Mouse (Mus musculus): Measurements from ENCODE around the gene Fscn2.

Fscn2 gene

GRCm38 (mm10) chr11:120361295-120361694 lies at the start of gene Fscn2:
Gene Fscn2, plus strand, starts transcription at chr11:120361534.
- DNase-seq (ENCODE audit: low spot score): no peak

- DNase-seq (ENCODE audit: low spot score): no peak
Measured at GRCm38 (mm10) chr11:120311561-120311960, 49.8 kb upstream of the Fscn2 start.

DNA sequence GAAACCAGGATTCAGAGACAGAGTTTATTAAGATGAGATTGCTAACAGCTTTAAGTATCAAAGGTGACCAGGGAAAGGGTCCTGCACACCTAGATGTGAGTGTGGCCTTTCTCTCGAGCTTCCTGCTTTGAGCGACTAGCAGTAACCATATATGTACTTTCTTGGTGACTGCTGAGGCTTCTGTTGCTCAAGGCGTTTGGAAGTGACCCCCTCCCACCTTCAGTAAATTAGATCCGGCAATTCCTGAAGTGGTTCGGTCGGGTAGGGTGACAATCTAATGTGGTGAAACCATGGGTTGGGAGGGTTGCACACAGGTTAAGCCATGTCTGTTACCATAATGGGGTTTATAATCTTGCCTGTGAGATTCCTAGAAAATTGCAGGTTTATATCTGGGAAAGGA lies 49.3 kb upstream of the Fscn2 start:
- DNase-seq (ENCODE audit: low spot score): no peak

DNA sequence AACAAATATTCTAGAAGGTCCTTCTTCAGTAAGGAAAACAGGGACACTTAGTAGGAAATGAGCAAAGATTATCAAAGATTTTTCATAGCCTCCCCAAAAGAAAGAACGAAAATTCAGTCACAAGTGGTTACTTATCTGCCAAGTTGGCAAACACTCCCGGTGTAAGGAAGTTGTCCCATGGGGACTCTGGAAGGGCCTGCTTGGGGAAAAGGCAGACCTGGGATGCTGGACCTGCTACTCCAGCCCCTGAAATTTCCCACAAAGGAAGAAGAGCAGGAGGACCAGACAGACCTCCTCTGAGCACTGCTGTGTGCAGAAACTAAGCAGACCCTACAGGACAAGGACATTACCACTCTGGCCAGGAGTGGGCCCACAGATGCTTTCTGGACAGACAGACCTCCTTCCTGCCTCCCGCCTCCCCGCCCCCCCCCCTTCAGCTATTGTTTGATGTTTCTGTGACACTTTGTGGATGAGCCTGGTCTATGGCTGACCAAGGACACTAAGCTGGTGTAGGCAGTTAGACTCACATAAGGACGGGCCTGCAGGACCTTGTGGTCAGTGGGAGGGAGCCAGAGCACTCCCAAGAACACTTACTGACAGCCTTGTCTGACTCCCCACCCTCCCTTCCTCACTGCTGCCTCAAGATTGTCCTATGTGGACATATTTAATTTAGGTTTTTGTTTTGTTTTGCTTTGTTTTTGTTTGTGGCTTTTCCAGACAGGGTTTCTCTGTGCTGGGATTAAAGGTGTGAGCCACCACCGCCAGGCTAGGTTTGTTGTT lies 47.2 kb upstream of the Fscn2 start:
- no peak for DNase-seq (ENCODE audit: low spot score)

GRCm38 (mm10) chr11:120314721-120315415 lies 46.5 kb upstream of the Fscn2 start:
- no peak for DNase-seq (ENCODE audit: low spot score)

GRCm38 (mm10) chr11:120315416-120315761 lies 45.9 kb upstream of the Fscn2 start:
- no peak for DNase-seq (ENCODE audit: low spot score)

GRCm38 (mm10) chr11:120315832-120316689 lies 45.3 kb upstream of the Fscn2 start:
- DNase-seq (ENCODE audit: low spot score): peak; percentile 74

DNA sequence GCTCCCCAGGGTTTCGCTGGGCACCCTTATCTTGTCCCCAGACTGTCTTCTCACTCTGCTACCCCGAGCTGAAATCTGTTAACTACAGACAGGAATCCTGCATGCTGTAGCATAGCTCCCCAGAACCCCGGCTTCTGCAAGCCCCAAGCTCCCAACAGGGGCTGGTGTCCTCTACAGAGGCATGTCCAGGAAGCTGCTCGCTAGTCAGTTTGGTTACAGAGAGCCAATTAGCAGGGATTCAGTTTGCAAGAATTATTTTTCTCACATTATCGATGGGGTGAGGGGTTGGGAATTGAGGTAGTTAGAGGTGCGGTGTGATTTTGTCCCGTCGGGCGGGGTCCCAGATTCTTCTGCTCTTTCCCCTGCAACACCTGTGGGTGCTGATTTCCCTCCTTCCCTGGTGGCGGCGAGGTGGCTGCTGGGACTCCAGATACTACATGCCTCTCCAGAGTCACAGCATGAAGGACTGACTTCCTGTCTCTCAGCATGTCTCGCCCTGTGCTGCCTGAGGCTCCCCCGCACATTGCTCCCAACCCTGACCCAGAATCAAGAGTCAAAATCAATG lies 44.6 kb upstream of the Fscn2 start:
- no peak for DNase-seq (ENCODE audit: low spot score)

- DNase-seq (ENCODE audit: low spot score): no peak
Measured at GRCm38 (mm10) chr11:120317456-120317855, 43.9 kb upstream of the Fscn2 start.

- DNase-seq (ENCODE audit: low spot score): no peak
Measured at GRCm38 (mm10) chr11:120319310-120319709, 42.0 kb upstream of the Fscn2 start.

- no peak for DNase-seq (ENCODE audit: low spot score)
Measured at GRCm38 (mm10) chr11:120320156-120320555, 41.2 kb upstream of the Fscn2 start.

DNA sequence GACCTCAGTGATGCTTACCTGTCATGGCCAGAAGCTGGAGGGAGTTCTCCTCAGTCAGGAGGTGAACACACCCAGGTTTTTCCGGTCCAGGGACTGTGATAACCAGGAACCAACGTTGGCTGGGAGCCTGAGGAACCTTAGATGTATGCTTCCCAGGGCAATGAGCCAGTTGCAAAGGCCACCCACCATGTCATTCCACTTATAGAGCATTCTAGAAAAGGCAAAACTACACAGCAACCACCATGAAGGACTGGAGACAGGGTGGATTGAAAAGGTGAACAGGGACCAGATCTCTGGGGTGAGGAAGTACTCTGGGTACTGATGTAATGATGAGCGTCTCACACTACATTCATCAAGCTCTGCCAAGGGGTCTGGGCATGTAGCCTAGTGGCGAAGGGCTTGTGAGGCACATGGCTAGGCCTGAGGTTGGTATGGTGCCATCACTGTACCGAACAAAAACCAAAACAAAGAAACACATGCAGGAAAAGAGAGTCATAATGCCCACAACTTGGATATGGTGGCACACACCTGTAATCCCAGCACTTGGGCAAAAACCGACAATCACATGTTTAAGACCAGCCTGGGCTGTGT lies 25.8 kb upstream of the Fscn2 start:
- no peak for DNase-seq (ENCODE audit: low spot score)

DNA sequence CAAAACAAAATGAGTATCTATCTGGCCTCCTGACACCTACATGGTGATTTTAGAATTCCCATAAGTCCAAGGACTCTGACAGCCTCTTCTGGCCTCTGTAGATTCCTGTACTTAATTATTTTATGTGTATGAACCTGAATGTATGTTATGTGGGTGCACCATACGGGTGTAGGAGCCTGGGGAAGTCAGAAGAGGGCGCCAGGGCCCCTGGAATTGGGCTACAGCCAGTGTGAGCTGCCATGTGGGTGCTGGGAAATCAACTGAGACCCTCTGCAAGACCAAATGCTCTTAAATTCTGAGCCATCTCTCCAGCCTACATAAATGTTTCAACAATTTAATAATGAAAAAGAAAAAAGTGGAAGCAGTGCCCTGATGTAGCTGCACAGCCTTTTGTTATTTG lies 23.9 kb upstream of the Fscn2 start:
- no peak for DNase-seq (ENCODE audit: low spot score)

- no peak for DNase-seq (ENCODE audit: low spot score)
Measured at GRCm38 (mm10) chr11:120338786-120339185, 22.5 kb upstream of the Fscn2 start.

DNA sequence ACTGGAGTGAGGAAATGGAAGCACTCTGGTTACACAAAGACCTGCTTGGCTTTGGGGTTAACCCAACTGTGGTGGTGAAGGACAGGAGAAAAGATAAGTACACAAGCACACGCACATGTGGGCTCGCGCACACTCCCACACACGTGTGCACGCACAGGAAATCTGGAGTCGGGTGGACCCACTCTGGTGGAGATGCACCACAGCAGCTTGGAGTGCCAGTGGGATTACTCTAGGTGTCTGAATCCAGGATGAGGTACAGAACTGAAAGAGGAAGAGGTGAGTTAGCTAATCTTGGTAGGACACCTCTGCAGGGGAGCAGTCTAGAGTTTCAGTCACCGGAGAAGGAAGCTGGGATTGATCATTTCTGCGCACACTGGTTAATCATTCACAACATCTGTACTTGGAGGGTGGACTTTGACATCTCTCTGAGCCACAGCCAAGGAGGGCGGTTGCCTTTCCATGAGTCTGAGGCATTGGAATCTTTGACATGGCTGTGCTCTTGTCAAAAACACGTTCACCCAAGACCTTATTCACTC lies 21.3 kb upstream of the Fscn2 start:
- DNase-seq (ENCODE audit: low spot score): no peak

- no peak for DNase-seq (ENCODE audit: low spot score)
Measured at GRCm38 (mm10) chr11:120341661-120342060, 19.7 kb upstream of the Fscn2 start.

DNA sequence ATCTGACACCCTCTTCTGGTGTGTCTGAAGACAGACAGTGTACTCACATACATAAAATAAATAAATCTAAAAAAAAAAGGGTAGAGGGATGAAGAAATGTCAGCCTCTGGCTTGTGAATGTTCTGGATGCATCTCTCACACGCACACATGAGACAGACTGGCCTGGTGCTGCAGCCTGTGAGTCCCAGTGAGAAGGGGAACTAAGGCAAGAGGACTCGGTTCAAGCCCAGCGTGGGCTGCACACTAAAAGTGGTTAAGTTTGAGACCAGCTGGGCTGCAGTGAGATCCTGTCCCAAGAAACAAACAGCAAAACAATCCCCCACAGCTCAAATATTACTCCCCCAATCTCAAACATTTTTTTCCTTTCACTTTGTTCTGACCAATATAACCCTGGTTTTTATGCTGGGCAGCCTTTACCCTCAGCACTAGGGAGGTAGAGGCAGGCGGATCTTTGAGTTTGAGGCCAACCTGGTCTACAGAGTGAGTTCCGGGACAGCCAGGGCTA lies 18.6 kb upstream of the Fscn2 start:
- DNase-seq (ENCODE audit: low spot score): no peak

GRCm38 (mm10) chr11:120343519-120344309 lies 17.6 kb upstream of the Fscn2 start:
- DNase-seq (ENCODE audit: low spot score): no peak

GRCm38 (mm10) chr11:120344310-120344920 lies 16.9 kb upstream of the Fscn2 start:
- DNase-seq (ENCODE audit: low spot score): no peak

DNA sequence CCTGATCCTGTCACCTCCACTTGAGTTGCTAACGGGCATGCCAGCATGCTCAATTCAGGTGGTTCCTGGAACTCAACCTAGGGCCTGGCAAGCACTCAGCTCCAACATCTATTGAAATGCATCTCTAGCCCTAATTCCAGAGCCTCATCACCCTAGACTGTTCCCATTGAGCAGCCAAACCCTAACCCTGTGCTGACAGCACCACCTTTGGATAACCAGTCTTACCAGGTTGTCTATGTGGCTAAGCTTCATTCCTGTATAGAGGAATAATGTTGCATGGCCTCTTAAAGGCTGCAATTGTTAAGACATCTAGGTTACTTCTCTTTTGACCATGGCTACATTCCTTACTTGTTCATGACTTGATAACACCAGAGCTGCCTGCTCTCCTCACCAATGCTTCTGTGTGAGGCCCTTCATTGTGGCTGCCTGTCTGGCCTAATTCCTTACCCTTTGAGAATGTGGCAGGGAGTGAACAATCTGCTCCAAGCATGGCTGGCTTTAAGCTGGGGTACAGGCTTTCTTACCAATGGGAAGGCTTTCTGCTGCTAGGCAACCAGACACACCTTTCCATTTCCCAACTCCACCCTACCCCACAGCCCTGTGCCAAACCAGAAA lies 16.2 kb upstream of the Fscn2 start:
- no peak for DNase-seq (ENCODE audit: low spot score)
